Mouse (Mus musculus) lung, postnatal 4 days (tissue): ENCODE data around the gene Popdc2.

Experiments
- DNase-seq, 2 experiments: peaks; one replicate each; pipeline ENCODE4 v3.0.0; 2021

The Popdc2 gene

DNA sequence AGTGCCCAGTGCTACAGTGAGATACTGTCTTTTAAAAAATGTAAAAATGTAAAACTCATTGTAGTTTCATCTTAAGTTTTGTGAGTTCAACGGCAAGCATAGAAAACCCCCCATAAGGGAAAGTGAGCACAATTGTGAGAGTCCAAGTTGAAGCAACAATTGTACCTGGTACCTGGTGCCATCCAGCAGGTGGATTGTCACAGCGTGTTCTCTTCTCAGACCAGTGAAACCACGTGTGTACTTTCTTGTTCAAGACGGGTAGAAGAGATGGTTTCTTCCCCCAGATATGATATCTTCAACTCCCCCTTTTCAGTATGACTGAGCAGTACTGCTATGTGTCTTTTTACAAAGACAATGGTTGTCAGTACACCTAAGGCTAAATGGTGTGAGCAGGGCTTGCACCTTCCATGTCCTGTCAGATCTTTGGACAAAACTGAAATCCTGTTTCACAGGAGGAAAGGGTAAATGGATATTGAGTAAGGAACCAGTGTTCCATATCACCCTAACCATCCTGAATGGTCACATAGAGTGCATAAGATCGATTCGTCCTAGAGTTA, 3.7 kb upstream of the Popdc2 start:
- DNase-seq: no peak

GRCm38 (mm10) chr16:38359241-38359640, 2.8 kb upstream of the Popdc2 start:
- no peak for DNase-seq

GRCm38 (mm10) chr16:38359857-38360256, 2.2 kb upstream of the Popdc2 start:
- no peak for DNase-seq

- no peak for DNase-seq
Measured at GRCm38 (mm10) chr16:38360317-38360716, 1.7 kb upstream of the Popdc2 start.

DNA sequence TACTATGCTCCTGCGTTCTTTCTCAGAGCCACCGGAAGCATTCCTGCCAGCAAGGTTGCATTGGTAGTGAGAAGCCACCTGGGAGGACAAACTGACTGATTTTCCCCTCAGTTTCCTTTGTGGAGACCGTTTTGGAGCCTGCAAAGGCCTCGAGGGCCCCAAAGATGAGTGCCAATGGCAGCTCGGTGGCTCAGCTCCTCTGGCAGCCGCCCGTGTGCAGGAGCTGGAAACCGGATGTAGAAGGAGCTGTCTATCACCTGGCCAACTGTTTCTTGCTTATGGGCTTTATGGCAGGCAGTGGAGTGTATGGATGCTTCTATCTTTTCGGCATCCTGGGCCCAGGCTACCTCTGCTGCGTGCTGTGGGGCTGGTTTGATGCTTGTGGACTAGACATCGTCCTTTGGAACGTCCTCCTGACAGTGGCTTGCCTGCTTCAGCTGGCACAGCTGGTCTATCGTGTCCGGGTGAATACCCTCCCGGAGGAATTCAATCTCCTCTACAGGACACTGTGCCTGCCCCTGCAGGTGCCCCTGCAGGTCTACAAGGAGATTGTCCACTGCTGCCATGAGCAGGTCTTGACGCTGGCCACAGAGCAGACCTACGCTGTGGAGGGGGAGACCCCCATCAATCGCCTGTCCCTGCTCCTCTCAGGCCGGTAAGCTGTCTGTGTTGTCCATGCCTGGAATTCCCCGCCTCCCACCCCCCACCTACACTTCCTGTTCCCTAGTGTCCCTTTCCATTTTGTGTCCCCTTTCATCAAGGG, 665 bp downstream of the Popdc2 start:
- no peak for DNase-seq

- no peak for DNase-seq
Measured at GRCm38 (mm10) chr16:38363256-38363595, 1.2 kb downstream of the Popdc2 start.

GRCm38 (mm10) chr16:38363657-38364056, 1.6 kb downstream of the Popdc2 start:
- no peak for DNase-seq

GRCm38 (mm10) chr16:38365390-38365789, 3.4 kb downstream of the Popdc2 start:
- DNase-seq: no peak

DNA sequence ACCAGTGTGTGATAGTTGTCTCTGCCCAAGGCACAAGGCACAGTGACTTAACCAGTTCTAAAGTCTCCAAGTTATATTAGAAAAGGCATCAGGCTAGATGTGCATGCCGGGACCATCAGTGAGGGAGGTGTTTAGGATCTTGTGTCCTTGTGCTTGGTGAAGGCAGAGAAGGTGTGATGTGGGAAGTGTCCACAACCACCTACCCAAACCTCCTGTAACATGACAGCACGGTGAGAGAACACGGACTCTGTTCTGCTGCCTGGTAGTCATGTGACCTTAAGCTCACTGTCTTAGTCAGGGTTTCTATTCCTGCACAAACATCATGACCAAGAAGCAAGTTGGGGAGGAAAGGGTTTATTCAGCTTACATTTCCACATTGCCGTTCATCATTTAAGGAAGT, 4.2 kb downstream of the Popdc2 start:
- DNase-seq: no peak

DNA sequence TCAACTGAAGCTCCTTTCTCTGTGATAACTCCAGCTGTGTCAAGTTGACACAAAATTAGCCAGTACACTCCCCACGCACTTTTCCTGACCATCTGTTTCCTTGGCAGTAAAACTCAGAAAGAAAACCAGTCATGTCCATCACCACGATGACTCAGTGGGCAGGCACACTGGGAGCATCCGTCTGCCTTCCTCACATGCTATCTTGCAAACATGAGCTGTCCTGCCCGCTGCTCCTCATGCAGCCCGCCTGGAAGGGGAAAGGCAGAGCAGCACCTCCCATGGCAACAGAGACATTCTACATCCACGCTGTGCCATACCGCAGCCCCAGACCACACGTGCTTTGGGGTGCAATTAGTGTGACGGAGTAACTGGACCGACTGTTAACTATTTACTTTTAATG, 6.3 kb downstream of the Popdc2 start:
- no peak for DNase-seq

- DNase-seq: no peak
Measured at GRCm38 (mm10) chr16:38369000-38369399, 7.0 kb downstream of the Popdc2 start.

GRCm38 (mm10) chr16:38369431-38369830, 7.4 kb downstream of the Popdc2 start:
- no peak for DNase-seq

- no peak for DNase-seq
Measured at GRCm38 (mm10) chr16:38369992-38370484, 8.0 kb downstream of the Popdc2 start.

GRCm38 (mm10) chr16:38370633-38371374, 8.8 kb downstream of the Popdc2 start:
- no peak for DNase-seq

DNA sequence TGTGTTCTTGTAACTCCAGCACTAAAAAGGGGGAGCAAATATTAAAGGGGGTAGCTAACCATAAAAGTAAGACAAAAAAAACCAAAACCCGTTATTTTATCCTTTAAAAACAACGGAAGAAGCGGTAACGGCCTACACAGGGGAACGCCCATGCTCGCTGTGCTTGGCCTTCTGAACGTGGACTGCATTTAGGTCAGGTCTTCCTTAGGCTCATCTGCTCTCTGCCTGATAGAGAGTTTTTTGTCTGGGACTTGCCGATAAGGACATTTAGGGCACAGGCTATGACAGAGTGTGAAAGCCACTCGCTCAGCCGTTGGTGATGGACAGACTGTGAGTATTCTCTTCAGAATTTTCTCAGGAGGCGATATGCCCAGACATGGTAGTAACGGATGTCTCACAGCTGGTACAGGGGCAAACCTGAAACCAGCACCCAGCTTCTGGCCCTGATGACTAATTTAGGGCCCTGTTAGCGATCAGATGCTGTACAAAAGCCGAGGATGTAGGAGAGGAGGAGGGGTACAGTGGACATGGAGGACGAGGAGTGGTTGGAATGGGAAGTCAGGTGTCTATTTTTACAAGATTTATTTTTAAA, 9.8 kb downstream of the Popdc2 start:
- no peak for DNase-seq

DNA sequence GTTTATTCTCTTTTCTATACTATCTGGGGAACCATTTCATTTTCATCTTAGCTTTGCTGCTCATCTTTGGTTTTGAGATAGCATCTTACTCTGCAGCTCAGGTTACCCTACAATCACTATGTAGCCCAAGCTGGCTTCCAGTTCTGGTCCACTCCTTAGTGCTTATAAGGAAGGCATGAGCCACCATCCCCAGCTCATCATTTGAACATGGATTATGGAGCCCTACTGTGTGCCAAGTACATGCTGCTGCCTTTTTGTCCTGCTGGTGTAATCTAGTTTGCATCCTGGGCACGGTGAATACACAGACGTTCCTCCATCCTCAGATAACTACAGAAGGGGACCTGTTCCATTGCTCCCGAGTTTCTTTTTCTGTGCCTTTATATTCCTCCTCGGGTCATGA, 10.9 kb downstream of the Popdc2 start:
- no peak for DNase-seq

DNA sequence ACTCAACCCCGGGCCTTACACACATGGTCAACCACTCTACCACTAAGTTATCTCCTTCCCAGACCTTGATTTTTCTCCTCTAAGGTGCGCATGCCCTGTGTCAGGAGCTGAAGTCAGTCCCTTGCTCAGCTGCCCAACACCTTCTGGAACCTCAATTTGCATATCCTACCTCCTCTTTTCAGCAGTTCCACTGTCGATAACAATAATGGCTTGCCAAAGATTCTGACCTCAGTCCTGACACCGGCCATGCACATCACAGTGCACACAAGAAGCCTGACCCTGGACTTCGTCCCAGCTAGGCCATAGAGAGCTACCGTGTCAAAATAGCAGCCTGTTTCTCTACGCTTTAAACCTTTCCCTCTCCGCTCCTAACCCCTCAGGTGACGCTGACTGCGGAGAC, 11.4 kb downstream of the Popdc2 start:
- no peak for DNase-seq

DNA sequence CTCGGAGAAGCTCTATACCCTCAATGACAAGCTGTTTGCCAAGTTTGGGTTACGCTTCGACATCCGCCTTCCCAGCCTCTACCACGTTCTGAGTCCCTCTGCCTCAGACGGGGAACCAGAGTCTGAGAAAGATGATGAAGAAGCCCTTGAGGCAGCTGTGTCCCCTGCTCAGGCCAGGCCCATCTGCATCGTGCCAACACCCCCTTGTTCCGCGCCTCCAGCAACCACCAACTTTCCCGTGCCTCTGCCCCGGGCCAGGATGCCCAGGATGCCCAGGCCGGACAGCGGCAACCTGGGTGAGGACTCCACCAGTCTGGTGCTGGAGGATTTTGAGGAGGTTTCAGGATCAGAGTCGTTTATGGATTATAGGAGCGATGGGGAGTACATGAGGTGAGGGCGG, 11.9 kb downstream of the Popdc2 start:
- DNase-seq: no peak

DNA sequence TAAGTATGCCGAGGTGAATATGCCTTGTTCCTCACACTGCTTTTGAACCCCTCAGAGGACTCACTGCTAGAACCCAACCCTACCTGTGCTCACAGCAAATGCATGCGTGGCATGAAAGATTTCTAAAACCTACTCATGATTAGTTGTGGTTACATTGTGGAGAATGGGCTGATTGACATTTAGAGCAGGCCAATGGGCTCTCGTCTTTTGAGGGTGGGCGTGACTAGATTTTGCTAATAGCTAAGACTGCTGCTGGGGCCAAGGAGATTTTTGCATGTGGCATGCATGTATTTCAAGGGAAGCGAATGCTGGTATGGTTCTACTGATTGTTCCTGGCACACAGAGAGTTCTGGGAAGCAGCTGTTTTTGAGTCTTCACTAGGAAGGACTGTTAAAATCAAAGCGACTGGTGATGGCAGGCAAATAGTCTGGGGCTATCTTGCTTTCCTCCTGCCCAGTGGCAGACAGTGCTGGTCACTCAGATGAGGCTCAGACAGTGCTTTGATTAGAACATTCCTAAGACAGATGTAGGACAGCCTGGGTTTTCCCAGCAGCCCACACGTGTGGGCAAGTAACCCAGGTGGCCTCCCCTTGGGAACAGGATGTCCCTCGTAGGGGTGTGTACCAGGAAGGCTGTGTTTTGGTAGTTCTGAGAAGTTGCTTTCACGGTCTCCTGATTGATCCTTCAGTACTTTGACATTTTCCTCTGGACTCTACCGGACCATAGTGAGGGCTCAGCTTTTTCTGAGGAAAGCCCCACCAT, 12.6 kb downstream of the Popdc2 start:
- no peak for DNase-seq

DNA sequence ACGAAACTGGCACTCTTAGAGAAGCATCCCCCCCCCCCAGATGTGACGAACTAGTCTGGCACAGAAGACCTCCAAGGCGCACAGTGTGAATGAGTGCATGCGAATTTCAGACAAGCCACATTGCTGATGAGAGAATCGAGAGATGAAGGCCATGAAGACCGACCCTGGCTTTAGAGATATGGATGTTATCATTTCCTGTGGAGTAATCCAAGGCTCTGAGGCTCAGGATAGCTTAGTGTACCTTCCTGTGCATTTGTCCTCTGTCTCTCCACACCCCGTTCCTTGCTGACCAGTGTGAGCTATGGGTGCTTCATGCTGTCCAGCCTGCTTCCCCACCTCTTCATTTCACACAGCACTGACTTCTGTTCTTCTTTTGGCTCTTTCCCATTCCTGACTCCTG, 13.2 kb downstream of the Popdc2 start:
- DNase-seq: no peak

- DNase-seq: peak; percentile 53 to 59
Measured at GRCm38 (mm10) chr16:38376163-38376840, 14.3 kb downstream of the Popdc2 start.

GRCm38 (mm10) chr16:38376841-38377249, 14.8 kb downstream of the Popdc2 start:
- DNase-seq: peak in 1 of 2 experiments; percentile 39
